Mouse (Mus musculus) adrenal gland, adult 10 weeks (tissue): ENCODE data around the gene Zfp932. TPM values are rescaled to one million over a fixed set of nuclear protein-coding genes. Genes with fewer than 3 reads are reported as not detected.

ENCODE experiments used
- polyA plus RNA-seq: library from polyadenylated mRNA; stranded (reverse); fragments of 350-450 nt; fragmentation: Illumina TruSeq; extraction: RNeasy Lipid Tissue Mini Kit (QIAGEN cat#74804); gene quantifications from one replicate; pipeline ENCODE4 v1.2.3, GENCODE M21; 2014; ENCODE audit warnings: low read depth, low replicate concordance

Gene Zfp932
- 114 TPM for polyA plus RNA-seq

DNA sequence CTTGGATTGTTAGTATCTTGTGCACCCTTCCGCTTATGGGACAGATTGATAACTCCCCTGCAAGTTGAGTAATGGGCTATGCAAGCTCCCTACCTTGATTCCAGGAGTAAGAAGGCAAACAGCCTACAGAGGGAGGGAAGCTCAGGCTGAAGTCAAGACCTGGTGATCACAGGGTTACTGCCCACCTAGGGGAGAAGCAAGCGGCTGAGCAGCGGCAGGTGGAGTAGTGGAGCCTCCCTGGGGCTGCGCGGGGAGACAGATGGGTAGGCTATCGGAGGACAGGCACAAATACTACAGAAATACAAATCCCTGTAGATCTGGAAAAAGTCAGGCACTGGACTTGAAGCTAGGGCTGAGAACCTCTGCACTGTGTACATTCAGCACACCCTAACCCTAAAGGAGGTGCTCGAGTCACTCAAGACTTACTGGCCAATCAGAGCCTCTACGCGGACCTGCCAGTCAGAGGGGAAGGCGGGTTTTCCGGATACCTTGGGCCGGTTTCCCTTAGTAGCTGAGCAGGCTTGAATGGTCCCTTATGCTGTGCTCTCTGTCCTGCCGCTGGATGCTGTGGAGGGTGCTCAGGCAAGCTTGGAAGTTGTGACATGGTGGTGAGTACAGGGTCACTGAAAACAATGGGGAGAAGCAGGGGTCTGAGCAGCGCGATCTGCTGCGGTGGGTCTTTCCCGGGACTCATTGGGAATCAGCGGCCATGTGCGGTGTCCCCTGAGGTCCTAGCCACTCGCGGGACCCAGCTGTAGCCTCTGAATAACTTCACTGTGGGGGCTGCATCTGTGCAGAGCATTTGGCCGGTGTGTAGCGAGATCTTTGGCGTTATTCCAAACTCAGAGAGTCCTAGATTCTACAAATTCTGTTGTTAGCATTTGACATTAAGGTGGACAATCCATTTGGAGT lies at the start of gene Zfp932:
TSS of gene Zfp932 (plus strand) at position 496 of the 912 bp plus-strand sequence.

Other genes starting within 250 kb of the Zfp932 start
- 32.8 TPM for gene 4930522L14Rik, start 244.6 kb upstream of the Zfp932 start, polyA plus RNA-seq
- 27.5 TPM for gene Gm15446, start 73.1 kb upstream of the Zfp932 start, polyA plus RNA-seq
- 15.3 TPM for gene Gm17655, start 76.0 kb downstream of the Zfp932 start, polyA plus RNA-seq
- 1.6 TPM for gene Gm35315, start 97.9 kb downstream of the Zfp932 start, polyA plus RNA-seq
- not detected for gene Plcxd1, start 103.4 kb downstream of the Zfp932 start, polyA plus RNA-seq
- gene Gtpbp6, start 111.7 kb downstream of the Zfp932 start, polyA plus RNA-seq = not detected
- gene Zfp605, start 113.6 kb downstream of the Zfp932 start, polyA plus RNA-seq = 17.5 TPM
- 20.0 TPM for gene Chfr, start 139.3 kb downstream of the Zfp932 start, polyA plus RNA-seq
- 21.9 TPM for gene Golga3, start 180.2 kb downstream of the Zfp932 start, polyA plus RNA-seq
- gene Ankle2, start 234.5 kb downstream of the Zfp932 start, polyA plus RNA-seq = 76.6 TPM